Mouse (Mus musculus) liver, postnatal 0 days (tissue): ENCODE measurements at regions not wholly inside any gene's neighbourhood (a gene's known extent, or its start where the extent isn't known, plus 50 kb on each side); places are given as distances from the start of the nearest gene placed in this dataset.

Experiments used
- CTCF ChIP-seq: sonication (generic); IDR thresholded peaks from 2 replicates; pipeline ENCODE4 v1.5.1; 2016; ENCODE audit warnings: antibody characterized with exemption, low read depth
- EP300 ChIP-seq: IDR thresholded peaks from 2 replicates; pipeline ENCODE4 v1.6.1; 2016; ENCODE audit warnings: antibody characterized with exemption, low read depth, mild to moderate bottlenecking

DNA sequence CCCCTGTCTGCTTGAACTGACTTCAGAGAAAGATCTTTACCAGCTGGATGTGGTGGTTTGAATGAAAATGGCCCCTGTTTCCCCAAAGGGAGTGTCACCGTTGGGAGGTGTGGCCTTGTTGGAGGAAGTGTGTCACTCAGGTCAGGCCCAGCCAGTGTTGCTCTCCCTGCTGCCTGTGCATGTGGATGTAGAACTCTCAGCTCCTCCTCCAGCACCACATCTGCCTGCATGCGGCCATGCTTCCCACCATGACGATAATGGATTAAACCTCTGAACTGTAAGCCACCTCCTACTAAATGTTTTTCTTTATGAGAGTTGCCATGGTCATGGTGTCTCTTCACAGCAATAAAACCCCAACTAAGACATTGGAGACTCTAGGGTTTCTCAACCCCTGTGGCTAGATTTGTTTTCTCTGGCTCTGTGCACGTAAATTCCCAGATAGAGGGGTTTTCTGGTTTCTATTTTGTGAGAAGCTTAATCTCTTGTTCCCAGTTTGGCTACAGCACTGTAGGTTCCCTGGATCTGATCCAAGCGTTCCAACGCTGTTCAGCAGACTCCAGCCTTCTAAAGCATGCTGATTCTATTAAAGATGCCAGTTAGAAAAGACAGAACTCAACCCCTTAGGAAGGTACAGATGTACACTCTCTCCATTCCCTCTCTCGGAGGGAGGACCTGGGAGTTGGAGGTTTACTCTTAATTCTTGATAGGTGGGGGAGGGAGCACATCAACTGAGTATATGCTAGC is 695.2 kb upstream of the Gm19410 start:
- no peak for TF ChIP-seq CTCF
- no peak for TF ChIP-seq EP300
